Mouse (Mus musculus) G1E (cell line): ENCODE measurements around the gene March2. TPM values are rescaled to one million over a fixed set of nuclear protein-coding genes. Genes with fewer than 3 reads are reported as not detected.

ENCODE experiments used
- ATAC-seq: 2 replicates; pipeline ENCODE4 v1.8.0; 2016; ENCODE audit warnings: mild to moderate bottlenecking; ENCODE audit not compliant: insufficient number of reproducible peaks, poor library complexity, low FRiP score, severe bottlenecking; ENCODE audit errors: extremely low read depth
- DNase-seq: peaks from one replicate; pipeline ENCODE4 v3.0.0; 2012; ENCODE audit warnings: low spot score
- H3K27me3 ChIP-seq: 2 replicates; pipeline ENCODE4 v1.6.1; 2012; ENCODE audit warnings: mild to moderate bottlenecking, low read length, inconsistent platforms; ENCODE audit not compliant: insufficient read depth
- H3K36me3 ChIP-seq: replicated peaks from 2 replicates; pipeline ENCODE3; 2012; ENCODE audit warnings: mild to moderate bottlenecking, inconsistent platforms
- H3K4me1 ChIP-seq: 2 replicates; pipeline ENCODE4 v1.6.1; 2012; ENCODE audit warnings: low read depth, low read length, inconsistent platforms, mixed read lengths; ENCODE audit not compliant: insufficient read depth
- H3K4me3 ChIP-seq: 2 replicates; pipeline ENCODE4 v1.5.1; 2012; ENCODE audit warnings: low read depth, mild to moderate bottlenecking, inconsistent platforms, low read length, moderate library complexity, mixed read lengths
- H3K9me3 ChIP-seq: replicated peaks from 2 replicates; pipeline ENCODE4 v1.6.1; 2012; ENCODE audit warnings: inconsistent platforms
- CTCF ChIP-seq: IDR thresholded peaks from 2 replicates; pipeline ENCODE4 v1.5.1; 2012; ENCODE audit warnings: low read depth, low read length, inconsistent platforms, mixed read lengths
- GATA1 ChIP-seq: IDR thresholded peaks from 2 replicates; pipeline ENCODE4 v1.6.1; 2012; ENCODE audit warnings: borderline replicate concordance, low read length, inconsistent platforms, mixed read lengths
- GATA2 ChIP-seq: IDR thresholded peaks from 2 replicates; pipeline ENCODE4 v1.6.1; 2012; ENCODE audit warnings: low read depth, low read length, inconsistent platforms, borderline replicate concordance
- POLR2AphosphoS5 ChIP-seq: IDR thresholded peaks from 2 replicates; pipeline ENCODE4 v1.6.1; 2012; ENCODE audit warnings: low read depth, low read length, inconsistent platforms; ENCODE audit not compliant: insufficient replicate concordance
- TAL1 ChIP-seq: conservative IDR thresholded peaks from 2 replicates; pipeline ENCODE4 v1.6.1; 2012; ENCODE audit warnings: low read depth, low read length, inconsistent platforms, mixed read lengths
- polyA plus RNA-seq: library from polyadenylated mRNA; stranded (reverse); fragments of >175 nt; gene quantifications from 2 replicates; pipeline ENCODE4 v1.2.3, GENCODE M21; 2012
- total RNA-seq, 2 experiments: library from RNA; stranded (forward) in 1 of 2; stranded (reverse) in 1 of 2; fragments of 200-1000 nt in 1 of 2; fragments of >200 nt in 1 of 2; fragmentation: Nextera tagmentation in 1 of 2; gene quantifications; 2 replicates each; pipeline ENCODE4 v1.2.3; 2014 to 2017

The March2 gene
- total and polyA plus RNA-seq, 3 experiments: 33.3 to 120 (median 75.3) TPM

GRCm38 (mm10) chr17:33649781-33650475 lies 68.5 kb downstream of the March2 start:
- Histone ChIP-seq H3K27me3 (no peaks in the 10 kb centered on the region; the same call in 1 of the 2 replicates), H3K36me3 (peaks cover 96% of the 10 kb centered on the region), H3K4me1 (0 out of 2 replicates have a peak, but pooled peaks cover 3% of the 10 kb centered on the region), H3K9me3 (no peaks in the 10 kb centered on the region), H3K4me3 (no peak overlapping the region)
- DNase-seq: no peak
- no peak for TF ChIP-seq GATA2
- TF ChIP-seq CTCF: no peak
- TF ChIP-seq GATA1: no peak
- no peak for TF ChIP-seq POLR2AphosphoS5
- no peak for TF ChIP-seq TAL1
- no peak for ATAC-seq

- TF ChIP-seq GATA1 (no peak), POLR2AphosphoS5 (no peak), CTCF (no peak), TAL1 (no peak), GATA2 (no peak)
- no peak for ATAC-seq
- Histone ChIP-seq H3K36me3 (peaks cover 94% of the 10 kb centered on the region), H3K9me3 (no peaks in the 10 kb centered on the region), H3K4me1 (peaks cover 24% of the 10 kb centered on the region), H3K27me3 (no peaks in the 10 kb centered on the region; the same call in 1 of the 2 replicates), H3K4me3 (no peak overlapping the region)
- DNase-seq: no peak
These were observed 73.4 kb downstream of the March2 start for GRCm38 (mm10) chr17:33645073-33645472.

GRCm38 (mm10) chr17:33644068-33644467 lies 74.4 kb downstream of the March2 start:
- Histone ChIP-seq H3K9me3 (no peaks in the 10 kb centered on the region), H3K36me3 (peaks cover 84% of the 10 kb centered on the region), H3K4me1 (peaks cover 29% of the 10 kb centered on the region), H3K27me3 (no peaks in the 10 kb centered on the region), H3K4me3 (no peak overlapping the region)
- ATAC-seq (no peak), DNase-seq (no peak)
- TF ChIP-seq GATA2: no peak
- TF ChIP-seq CTCF: no peak
- no peak for TF ChIP-seq GATA1
- TF ChIP-seq TAL1: no peak
- no peak for TF ChIP-seq POLR2AphosphoS5

- Histone ChIP-seq H3K4me3 (no peak overlapping the region), H3K4me1 (peaks cover 38% of the 10 kb centered on the region), H3K36me3 (peaks cover 76% of the 10 kb centered on the region), H3K27me3 (no peaks in the 10 kb centered on the region), H3K9me3 (no peaks in the 10 kb centered on the region)
- ATAC-seq: peak; percentile 47
- DNase-seq: no peak
- no peak for TF ChIP-seq CTCF
- TF ChIP-seq POLR2AphosphoS5: no peak
- no peak for TF ChIP-seq TAL1
- TF ChIP-seq GATA2: no peak
- no peak for TF ChIP-seq GATA1
These were observed 78.7 kb downstream of the March2 start for GRCm38 (mm10) chr17:33639743-33640142.

- Histone ChIP-seq H3K4me1 (peaks cover 38% of the 10 kb centered on the region), H3K36me3 (peaks cover 72% of the 10 kb centered on the region), H3K9me3 (no peaks in the 10 kb centered on the region), H3K27me3 (no peaks in the 10 kb centered on the region), H3K4me3 (no peak within 1 kb of the TSS)
- TF ChIP-seq GATA2: no peak
- no peak for TF ChIP-seq POLR2AphosphoS5
- no peak for TF ChIP-seq CTCF
- ATAC-seq (no peak), DNase-seq (no peak)
These were observed 80.8 kb downstream of the March2 start, which contains the start of gene Pram1 for GRCm38 (mm10) chr17:33637516-33638276. Gene Pram1 (plus strand): TSS chr17:33638056.

- Histone ChIP-seq H3K4me1 (peaks cover 36% of the 10 kb centered on the region), H3K4me3 (no peak overlapping the region), H3K9me3 (no peaks in the 10 kb centered on the region), H3K36me3 (peaks cover 72% of the 10 kb centered on the region), H3K27me3 (no peaks in the 10 kb centered on the region)
- TF ChIP-seq CTCF (no peak), GATA1 (no peak), TAL1 (no peak), GATA2 (no peak), POLR2AphosphoS5 (no peak)
- ATAC-seq: no peak
- no peak for DNase-seq
These were observed 81.4 kb downstream of the March2 start for GRCm38 (mm10) chr17:33637038-33637437.

Other genes starting within 250 kb of the March2 start
Only the 20 nearest of the 23 such genes appear.
- gene Adamts10, start 194.5 kb downstream of the March2 start, total RNA-seq (2014; fragmentation: Nextera tagmentation): 2.0 and 4.5 TPM in 2 replicates
- 3.4 and 4.0 TPM in 2 replicates for gene Adamts10, start 194.5 kb downstream of the March2 start, total RNA-seq (2017)
- 2.8 and 3.5 TPM in 2 replicates for gene Adamts10, start 194.5 kb downstream of the March2 start, polyA plus RNA-seq
- gene Myo1f, start 163.0 kb downstream of the March2 start, total RNA-seq (2014; fragmentation: Nextera tagmentation): 0.44 and 0.90 TPM in 2 replicates
- gene Myo1f, start 163.0 kb downstream of the March2 start, total RNA-seq (2017): 2.1 and 2.8 TPM in 2 replicates
- 0.17 and 0.19 TPM in 2 replicates for gene Myo1f, start 163.0 kb downstream of the March2 start, polyA plus RNA-seq
- 34.7 and 66.1 TPM in 2 replicates for gene Zfp414, start 89.6 kb downstream of the March2 start, total RNA-seq (2014; fragmentation: Nextera tagmentation)
- gene Zfp414, start 89.6 kb downstream of the March2 start, total RNA-seq (2017): 14.7 and 26.3 TPM in 2 replicates
- gene Zfp414, start 89.6 kb downstream of the March2 start, polyA plus RNA-seq: 111 and 116 TPM in 2 replicates
- 2.0 and 3.3 TPM in 2 replicates for gene Pram1, start 80.6 kb downstream of the March2 start, total RNA-seq (2014; fragmentation: Nextera tagmentation)
- 0.11 TPM in 1 of 2 replicates, not detected in the other for gene Pram1, start 80.6 kb downstream of the March2 start, total RNA-seq (2017)
- 0.24 TPM in 1 of 2 replicates, not detected in the other for gene Pram1, start 80.6 kb downstream of the March2 start, polyA plus RNA-seq
- 329 and 356 TPM in 2 replicates for gene Hnrnpm, start 31.8 kb downstream of the March2 start, total RNA-seq (2014; fragmentation: Nextera tagmentation)
- gene Hnrnpm, start 31.8 kb downstream of the March2 start, total RNA-seq (2017): 284 and 397 TPM in 2 replicates
- gene Hnrnpm, start 31.8 kb downstream of the March2 start, polyA plus RNA-seq: 1,176 and 1,322 TPM in 2 replicates
- gene Rab11b, start 41.9 kb upstream of the March2 start, total RNA-seq (2014; fragmentation: Nextera tagmentation): 71.0 and 71.4 TPM in 2 replicates
- gene Rab11b, start 41.9 kb upstream of the March2 start, total RNA-seq (2017): 23.1 and 25.8 TPM in 2 replicates
- 130 and 155 TPM in 2 replicates for gene Rab11b, start 41.9 kb upstream of the March2 start, polyA plus RNA-seq
- gene Angptl4, start 63.2 kb upstream of the March2 start, total RNA-seq (2014; fragmentation: Nextera tagmentation): not detected in 2 replicates
- 0.06 and 0.11 TPM in 2 replicates for gene Angptl4, start 63.2 kb upstream of the March2 start, total RNA-seq (2017)
- not detected in 2 replicates for gene Angptl4, start 63.2 kb upstream of the March2 start, polyA plus RNA-seq
- gene Kank3, start 91.8 kb upstream of the March2 start, total RNA-seq (2014; fragmentation: Nextera tagmentation): 1.1 and 3.0 TPM in 2 replicates
- 6.6 and 7.3 TPM in 2 replicates for gene Kank3, start 91.8 kb upstream of the March2 start, total RNA-seq (2017)
- 4.3 TPM in 2 replicates for gene Kank3, start 91.8 kb upstream of the March2 start, polyA plus RNA-seq
- gene Rps28, start 105.9 kb upstream of the March2 start, total RNA-seq (2014; fragmentation: Nextera tagmentation): 381 and 417 TPM in 2 replicates
- 3,098 and 4,163 TPM in 2 replicates for gene Rps28, start 105.9 kb upstream of the March2 start, total RNA-seq (2017)
- gene Rps28, start 105.9 kb upstream of the March2 start, polyA plus RNA-seq: 4,132 and 6,951 TPM in 2 replicates
- 131 and 137 TPM in 2 replicates for gene Ndufa7, start 105.9 kb upstream of the March2 start, total RNA-seq (2014; fragmentation: Nextera tagmentation)
- 253 and 307 TPM in 2 replicates for gene Ndufa7, start 105.9 kb upstream of the March2 start, total RNA-seq (2017)
- gene Ndufa7, start 105.9 kb upstream of the March2 start, polyA plus RNA-seq: 636 and 723 TPM in 2 replicates
- gene Cd320, start 124.4 kb upstream of the March2 start, total RNA-seq (2014; fragmentation: Nextera tagmentation): 2.3 and 4.5 TPM in 2 replicates
- gene Cd320, start 124.4 kb upstream of the March2 start, total RNA-seq (2017): 5.7 and 6.0 TPM in 2 replicates
- 8.1 and 12.7 TPM in 2 replicates for gene Cd320, start 124.4 kb upstream of the March2 start, polyA plus RNA-seq
- gene Gm7029, start 155.2 kb upstream of the March2 start, total RNA-seq (2014; fragmentation: Nextera tagmentation): not detected in 2 replicates
- gene Gm7029, start 155.2 kb upstream of the March2 start, total RNA-seq (2017): not detected in 2 replicates
- not detected in 2 replicates for gene Gm7029, start 155.2 kb upstream of the March2 start, polyA plus RNA-seq
- 16.2 and 58.2 TPM in 2 replicates for gene Kifc1, start 172.0 kb upstream of the March2 start, total RNA-seq (2014; fragmentation: Nextera tagmentation)
- gene Kifc1, start 172.0 kb upstream of the March2 start, total RNA-seq (2017): 31.7 and 33.7 TPM in 2 replicates
- 63.7 and 76.6 TPM in 2 replicates for gene Kifc1, start 172.0 kb upstream of the March2 start, polyA plus RNA-seq
- gene Platr17, start 186.5 kb upstream of the March2 start, total RNA-seq (2014; fragmentation: Nextera tagmentation): not detected in 2 replicates
- not detected in 2 replicates for gene Platr17, start 186.5 kb upstream of the March2 start, total RNA-seq (2017)
- 0.13 TPM in 1 of 2 replicates, not detected in the other for gene Platr17, start 186.5 kb upstream of the March2 start, polyA plus RNA-seq
- gene Daxx, start 190.7 kb upstream of the March2 start, total RNA-seq (2014; fragmentation: Nextera tagmentation): 72.7 and 73.2 TPM in 2 replicates
- 33.0 and 46.3 TPM in 2 replicates for gene Daxx, start 190.7 kb upstream of the March2 start, total RNA-seq (2017)
- gene Daxx, start 190.7 kb upstream of the March2 start, polyA plus RNA-seq: 58.8 and 67.4 TPM in 2 replicates
- gene Tapbp, start 197.2 kb upstream of the March2 start, total RNA-seq (2014; fragmentation: Nextera tagmentation): 34.0 and 43.0 TPM in 2 replicates
- 17.0 and 18.5 TPM in 2 replicates for gene Tapbp, start 197.2 kb upstream of the March2 start, total RNA-seq (2017)
- gene Tapbp, start 197.2 kb upstream of the March2 start, polyA plus RNA-seq: 142 and 157 TPM in 2 replicates
- gene Zbtb22, start 197.2 kb upstream of the March2 start, total RNA-seq (2014; fragmentation: Nextera tagmentation): 9.5 and 15.8 TPM in 2 replicates
- gene Zbtb22, start 197.2 kb upstream of the March2 start, total RNA-seq (2017): 19.7 and 22.2 TPM in 2 replicates
- gene Zbtb22, start 197.2 kb upstream of the March2 start, polyA plus RNA-seq: 41.9 and 42.1 TPM in 2 replicates
- gene Rgl2, start 210.9 kb upstream of the March2 start, total RNA-seq (2014; fragmentation: Nextera tagmentation): 27.0 and 32.9 TPM in 2 replicates
- gene Rgl2, start 210.9 kb upstream of the March2 start, total RNA-seq (2017): 35.5 and 38.9 TPM in 2 replicates
- 145 and 166 TPM in 2 replicates for gene Rgl2, start 210.9 kb upstream of the March2 start, polyA plus RNA-seq
- gene Pfdn6, start 221.7 kb upstream of the March2 start, total RNA-seq (2014; fragmentation: Nextera tagmentation): 63.5 and 75.3 TPM in 2 replicates
- gene Pfdn6, start 221.7 kb upstream of the March2 start, total RNA-seq (2017): 133 and 141 TPM in 2 replicates
- 347 and 373 TPM in 2 replicates for gene Pfdn6, start 221.7 kb upstream of the March2 start, polyA plus RNA-seq
- 29.6 and 34.2 TPM in 2 replicates for gene Wdr46, start 222.0 kb upstream of the March2 start, total RNA-seq (2014; fragmentation: Nextera tagmentation)
- 30.7 and 31.1 TPM in 2 replicates for gene Wdr46, start 222.0 kb upstream of the March2 start, total RNA-seq (2017)
- 72.2 and 83.2 TPM in 2 replicates for gene Wdr46, start 222.0 kb upstream of the March2 start, polyA plus RNA-seq